Mouse (Mus musculus): ENCODE data around the gene Bap1.

Bap1 gene

DNA sequence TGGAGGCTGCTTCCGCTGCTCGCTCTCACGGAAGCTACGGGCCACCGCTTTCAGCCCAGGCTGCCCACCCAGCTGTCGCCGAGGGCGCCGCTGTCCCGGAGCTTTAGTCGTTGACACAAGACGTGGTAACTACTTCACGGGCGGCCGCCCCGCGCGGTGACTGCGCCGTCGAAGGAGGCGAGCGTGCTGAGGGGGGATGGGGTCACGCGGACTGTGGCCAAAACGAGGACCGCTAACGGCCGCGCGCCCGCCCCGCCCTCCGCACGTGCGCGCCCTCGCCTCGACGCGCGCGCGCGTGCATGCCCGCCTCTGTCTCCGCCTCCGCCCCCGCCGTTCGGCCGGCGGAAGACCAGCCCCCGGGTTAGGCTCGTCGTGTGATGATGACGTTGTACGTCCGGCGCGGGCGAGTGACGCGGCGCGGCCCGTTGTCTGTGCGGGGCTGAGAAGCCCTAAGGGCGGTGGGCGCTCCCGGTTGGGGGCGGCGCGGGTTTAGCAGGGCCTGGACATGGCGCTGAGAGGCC, at the start of gene Bap1, which contains the start of gene Phf7:
Bap1 (plus strand) TSS at position 367 of the 521 bp plus-strand sequence.
Phf7 (minus strand) TSS at position 234 of the 521 bp plus-strand sequence.
- DNase-seq (ENCODE audit: low spot score) = peak; percentile 99

DNA sequence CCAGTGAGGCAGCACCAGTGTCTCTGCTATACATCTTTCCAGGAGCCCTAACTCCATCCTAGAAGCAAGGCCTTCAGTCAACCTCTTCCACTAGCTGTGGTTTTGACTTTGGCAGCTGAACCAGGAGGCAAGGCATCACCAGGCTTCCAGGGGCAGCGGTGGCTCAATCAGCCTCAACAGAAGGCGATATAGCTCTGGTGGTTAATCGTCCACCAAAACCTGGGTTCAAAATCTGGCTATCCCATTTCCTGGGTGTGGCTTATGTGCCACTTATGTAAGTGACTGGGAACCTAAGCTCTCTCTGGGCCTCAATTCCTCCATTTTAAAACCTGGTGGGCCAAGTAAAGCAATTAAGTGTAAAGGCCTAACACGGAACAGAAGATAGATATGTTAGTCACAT, 46.4 kb upstream of the Bap1 start:
- DNase-seq (ENCODE audit: low spot score) = no peak

DNA sequence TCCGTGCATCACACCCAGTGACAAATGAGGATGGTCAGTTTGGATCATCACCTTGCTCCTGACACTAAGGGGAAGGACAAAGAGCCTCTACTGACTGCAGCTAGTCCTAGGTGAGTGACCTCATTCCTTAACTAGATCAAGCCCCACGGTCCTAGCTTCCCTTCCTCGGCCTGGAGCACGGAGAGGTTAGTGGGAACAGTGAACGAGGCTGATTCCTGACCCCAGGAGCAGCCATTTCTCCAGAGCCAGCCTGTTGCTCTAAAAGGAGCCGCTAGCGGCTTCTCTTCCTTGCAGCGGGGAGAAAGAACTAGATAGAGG, 46.0 kb upstream of the Bap1 start:
- no peak for DNase-seq (ENCODE audit: low spot score)

DNA sequence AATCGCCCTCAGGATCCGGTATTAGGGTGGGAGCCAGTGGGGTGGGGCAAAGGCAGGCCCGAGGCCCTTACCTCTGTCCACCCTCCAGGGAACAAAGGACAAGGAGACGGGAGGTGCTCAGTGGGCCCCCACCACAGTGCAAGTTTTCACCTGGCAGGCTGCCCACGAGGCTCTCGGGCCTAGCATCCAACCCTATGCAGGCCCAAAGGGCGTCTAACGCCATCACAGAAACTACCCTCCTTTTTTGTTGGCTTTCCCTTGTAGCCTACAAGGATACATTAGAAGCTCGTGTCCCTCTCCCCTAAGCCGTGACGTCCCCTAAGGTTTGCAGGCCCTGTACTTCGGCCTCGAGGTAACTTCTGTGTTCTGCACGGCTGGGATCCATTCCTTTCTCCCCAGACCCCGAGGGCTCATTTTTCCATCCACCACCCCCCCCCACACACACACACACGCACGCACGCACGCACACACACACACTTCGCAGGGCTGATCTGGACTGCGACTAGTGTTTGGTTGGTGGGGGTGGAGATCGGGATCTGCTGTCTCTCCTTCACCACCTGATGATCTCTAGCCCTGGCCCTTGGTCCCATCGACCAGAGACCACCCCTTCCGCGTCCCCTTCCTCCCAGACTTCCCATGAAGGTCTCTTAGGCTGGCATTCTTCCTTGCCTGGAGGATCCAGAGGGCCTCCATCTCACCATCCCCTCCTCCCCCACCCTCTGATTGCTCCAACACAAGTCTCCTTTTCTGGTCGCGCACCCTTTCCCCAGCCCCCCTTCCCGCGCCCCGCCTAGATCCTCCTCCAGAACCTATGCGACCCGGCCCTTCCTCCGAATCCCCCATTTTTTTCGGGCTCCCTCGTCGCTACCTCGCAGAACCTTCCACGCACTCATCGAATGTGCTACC, 45.4 kb upstream of the Bap1 start:
- DNase-seq (ENCODE audit: low spot score) = peak; percentile 37

DNA sequence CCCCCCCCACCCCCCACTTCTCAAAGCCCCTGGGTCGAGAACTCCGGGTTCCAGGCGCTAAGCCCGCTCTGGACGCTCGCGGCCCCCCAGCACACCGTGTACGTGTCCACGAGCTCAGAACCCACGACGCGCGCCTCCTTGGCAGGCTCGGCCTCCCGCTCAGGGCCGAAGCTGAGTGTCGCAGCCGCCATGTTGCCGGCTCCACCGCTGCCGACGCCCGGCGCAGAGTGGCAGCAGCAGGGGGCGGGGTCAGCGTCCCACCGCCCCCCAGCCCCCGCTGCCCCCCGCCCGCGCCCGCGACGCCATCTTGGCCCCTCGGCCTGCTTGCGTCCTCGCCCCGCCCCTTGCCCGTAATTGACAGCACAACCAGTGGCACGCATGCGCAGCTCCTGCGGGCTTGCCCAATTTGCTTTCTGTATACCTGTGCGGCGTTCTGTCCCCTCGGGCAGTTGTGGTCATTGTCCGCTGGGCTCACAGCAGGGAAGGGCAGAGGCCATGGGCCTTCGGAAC, 44.7 kb upstream of the Bap1 start:
- DNase-seq (ENCODE audit: low spot score) = peak; percentile 92

DNA sequence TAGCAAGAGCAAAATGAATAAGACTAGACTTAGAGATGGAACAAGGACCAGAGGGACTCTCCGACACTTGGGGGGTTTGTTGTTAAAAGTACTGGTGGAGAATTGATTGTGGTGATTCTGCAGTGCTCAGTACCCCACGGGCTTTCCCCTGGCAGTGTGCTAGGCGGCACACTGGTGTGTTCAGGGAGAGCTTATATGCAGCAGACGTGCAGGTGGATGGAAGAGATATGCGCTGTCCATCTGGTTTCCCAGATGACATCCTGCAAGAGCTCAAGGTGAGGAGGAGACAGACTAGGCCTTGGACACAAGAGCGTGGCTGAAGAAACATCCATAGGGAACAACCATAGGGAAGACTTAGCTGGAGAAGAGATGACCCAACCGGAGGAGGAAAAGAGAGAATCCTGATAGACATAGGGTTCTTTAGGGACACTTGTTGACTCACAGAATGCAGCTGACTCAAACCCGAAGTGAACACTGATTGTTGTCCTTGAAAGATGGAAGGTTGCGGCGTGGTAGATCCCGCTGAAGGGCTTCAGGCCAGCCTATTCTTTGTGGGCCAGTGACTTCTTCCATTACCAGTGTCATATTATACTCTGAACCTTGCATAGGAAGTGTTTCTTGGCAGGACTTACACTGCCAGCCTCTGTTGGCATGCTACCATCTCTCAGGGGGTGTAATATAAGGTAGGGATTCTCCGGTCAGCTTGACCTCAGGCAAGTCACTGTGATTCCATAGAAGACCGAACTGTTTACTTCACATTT, 44.0 kb upstream of the Bap1 start:
- no peak for DNase-seq (ENCODE audit: low spot score)

DNA sequence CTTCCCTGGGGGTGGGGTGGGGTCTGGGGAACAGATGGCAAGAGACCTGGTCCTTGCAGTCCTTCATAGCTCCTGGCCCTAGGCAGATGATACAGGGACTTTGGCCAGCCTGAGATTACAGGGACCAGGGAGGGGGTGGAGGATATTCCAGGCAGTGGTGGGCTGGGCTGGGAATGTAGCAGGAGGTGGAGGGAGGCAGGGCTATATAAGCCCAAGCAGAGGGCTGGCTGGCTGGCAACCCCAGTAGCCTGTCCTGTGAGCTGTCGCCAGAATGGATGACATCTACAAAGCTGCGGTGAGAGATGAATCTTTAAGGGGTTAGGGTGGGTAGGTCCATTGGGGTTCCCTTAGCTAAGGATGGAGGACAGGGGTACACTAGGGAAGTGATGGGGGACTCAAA, 43.2 kb upstream of the Bap1 start, which contains the start of gene Tnnc1:
Tnnc1 (plus strand) TSS at position 229 of the 400 bp plus-strand sequence.
- no peak for DNase-seq (ENCODE audit: low spot score)

DNA sequence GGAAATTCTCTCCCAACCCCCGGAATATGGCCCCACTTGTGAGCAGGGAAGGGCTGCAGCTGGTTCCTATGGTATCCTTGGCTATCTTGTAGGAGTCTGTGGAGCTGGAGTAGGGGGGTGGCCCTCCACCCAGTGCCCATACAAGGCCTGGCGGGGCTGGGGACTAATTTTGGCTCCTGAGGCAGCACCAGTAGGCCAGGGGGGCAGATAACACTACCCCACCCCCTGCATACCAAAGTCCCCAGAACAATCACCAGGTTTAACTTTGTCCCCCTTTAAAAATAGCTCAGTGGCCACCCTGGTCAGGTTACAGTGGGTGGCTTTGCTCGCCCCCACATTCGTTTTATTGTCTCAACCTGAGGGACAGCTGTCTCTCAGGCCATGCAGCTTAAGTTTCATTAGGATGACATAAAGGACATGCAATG, 42.1 kb upstream of the Bap1 start:
- no peak for DNase-seq (ENCODE audit: low spot score)

DNA sequence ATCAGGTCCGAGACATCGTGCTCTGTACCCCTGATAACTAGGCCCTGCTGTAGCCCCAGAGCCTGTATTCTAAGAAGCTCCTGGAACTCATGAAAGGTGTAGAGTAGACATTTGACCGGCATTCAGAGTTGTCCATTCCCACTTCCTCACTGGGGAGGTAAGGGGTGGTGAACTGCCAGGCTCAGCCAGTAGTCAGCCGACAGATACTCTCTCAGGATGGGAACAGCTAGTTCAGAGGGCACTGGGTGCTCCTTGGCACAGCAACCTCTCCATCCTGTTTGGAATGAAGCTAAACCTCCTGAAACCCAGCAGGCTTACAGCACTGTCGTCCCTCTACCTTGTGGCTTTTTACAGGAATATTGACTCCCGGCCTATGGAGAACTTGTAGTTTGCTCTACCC, 39.4 kb upstream of the Bap1 start:
- DNase-seq (ENCODE audit: low spot score) = no peak

DNA sequence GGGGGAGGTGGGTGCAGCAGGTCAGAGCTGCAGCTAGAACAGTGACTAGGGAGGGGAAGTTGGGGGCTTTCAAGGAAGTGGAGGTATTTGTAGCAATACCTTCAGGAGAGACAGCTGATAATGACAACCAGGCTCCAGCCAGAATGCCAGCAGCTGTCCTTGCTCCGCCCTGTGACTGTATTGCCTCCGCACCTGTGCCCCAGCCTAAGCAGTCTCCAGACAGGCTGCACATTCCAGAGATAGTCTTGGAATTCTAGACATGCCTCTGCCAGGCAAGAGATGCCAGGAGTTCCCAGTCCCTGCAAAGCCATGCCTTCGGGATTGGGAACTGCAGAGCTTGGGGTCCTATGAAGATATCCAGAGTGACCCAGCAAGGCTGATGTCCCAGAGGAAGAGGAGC, 38.8 kb upstream of the Bap1 start:
- DNase-seq (ENCODE audit: low spot score) = no peak

DNA sequence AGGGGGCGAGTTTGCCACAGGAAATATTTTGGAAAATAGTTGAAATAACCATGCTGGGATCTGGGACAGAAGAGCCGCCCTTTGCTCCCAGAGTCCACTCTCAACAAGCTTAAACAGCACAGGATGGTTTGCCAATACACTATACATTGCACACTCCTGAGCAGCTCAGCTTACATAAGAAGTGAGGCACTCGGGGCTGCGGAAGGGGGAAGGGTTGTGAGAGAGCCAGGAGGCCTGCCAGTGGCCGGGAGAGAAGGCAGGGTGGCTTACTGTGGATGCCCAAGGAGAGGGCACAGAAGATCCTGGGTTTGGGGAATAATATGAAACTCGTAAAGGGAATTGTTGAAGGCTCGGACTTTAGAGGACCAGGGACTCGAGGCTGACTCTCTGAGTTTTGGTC, 37.4 kb upstream of the Bap1 start:
- DNase-seq (ENCODE audit: low spot score) = no peak

DNA sequence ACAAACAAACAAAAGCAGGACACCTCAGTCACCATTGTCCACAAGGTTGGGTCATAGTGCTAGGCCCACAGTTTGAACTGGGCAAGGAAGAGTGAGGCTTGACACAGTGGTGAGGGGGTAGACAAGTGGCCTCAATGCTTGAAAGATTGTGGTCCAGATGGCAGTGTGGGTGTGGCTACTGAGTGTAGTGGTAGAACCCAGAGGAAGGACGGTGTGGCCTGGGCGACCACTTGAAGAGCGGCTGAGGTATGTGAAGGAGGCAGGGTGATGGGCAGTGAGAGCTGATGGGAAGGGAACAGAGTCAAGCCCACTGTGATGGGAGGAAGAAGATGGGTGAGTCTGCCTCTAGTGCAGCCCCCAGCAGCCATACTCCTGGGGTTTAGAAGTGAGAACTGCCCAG, 36.6 kb upstream of the Bap1 start:
- no peak for DNase-seq (ENCODE audit: low spot score)

DNA sequence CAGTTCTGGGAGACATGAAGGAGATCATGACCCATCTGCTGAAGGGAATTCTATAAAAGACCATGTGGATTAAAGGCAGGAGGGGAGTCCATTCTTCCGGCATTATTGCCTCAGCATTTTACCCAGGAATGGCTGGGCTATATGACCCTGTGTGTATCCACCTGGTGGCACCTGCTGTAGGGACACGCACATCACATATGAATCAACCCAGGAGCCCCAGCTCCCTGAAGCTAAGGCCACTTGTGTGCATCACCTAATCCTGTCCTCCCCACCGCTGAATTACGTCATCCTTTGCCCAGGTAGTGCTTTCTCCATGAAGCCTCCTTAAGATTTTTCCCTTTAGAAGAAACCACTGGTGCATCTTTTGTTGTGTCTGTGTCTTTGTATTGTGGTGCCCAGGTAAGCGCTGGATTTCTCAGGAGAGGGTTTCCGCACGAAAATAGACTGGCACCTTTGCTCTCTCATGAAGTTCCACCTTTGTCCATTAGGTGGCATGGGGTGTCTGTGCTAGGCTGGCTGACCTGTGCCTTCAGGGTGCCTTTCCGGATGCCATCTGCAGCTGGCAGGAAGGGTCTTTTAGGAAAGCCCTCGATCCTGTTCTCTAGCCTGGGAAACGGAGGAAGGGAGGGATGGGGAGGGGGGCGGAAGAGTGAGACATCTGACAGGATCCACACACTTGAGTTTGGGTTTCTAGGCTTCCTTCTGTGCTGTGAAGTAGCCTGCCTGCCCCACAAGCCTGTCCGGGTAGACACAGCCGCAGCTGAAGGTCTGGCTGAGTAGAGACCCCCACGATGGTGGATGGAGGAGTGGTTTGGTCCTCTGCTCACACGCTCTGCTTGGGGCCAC, 35.9 kb upstream of the Bap1 start:
- peak; percentile 67 for DNase-seq (ENCODE audit: low spot score)

DNA sequence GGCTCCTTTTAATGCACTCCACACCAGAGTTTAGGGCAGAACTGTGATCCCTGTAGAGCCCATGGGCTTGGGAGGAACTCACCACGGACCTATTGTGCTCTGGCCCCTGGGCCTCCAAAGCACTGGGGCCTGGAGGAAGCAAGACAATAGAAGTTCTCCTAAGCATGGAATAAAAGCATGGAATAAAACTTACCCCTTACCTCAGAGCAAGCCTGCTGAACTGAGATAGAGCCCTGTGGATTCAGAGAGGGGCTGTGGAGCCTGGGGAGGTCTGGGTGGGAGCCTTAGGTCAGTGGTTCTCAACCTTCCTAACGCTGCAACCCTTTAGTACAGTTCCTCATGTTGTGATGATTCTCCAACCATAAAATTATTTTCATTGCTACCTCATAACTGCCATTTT, 34.4 kb upstream of the Bap1 start, which contains the start of gene Nisch:
Nisch (minus strand) TSS at position 101 of the 400 bp plus-strand sequence.
- DNase-seq (ENCODE audit: low spot score) = no peak

DNA sequence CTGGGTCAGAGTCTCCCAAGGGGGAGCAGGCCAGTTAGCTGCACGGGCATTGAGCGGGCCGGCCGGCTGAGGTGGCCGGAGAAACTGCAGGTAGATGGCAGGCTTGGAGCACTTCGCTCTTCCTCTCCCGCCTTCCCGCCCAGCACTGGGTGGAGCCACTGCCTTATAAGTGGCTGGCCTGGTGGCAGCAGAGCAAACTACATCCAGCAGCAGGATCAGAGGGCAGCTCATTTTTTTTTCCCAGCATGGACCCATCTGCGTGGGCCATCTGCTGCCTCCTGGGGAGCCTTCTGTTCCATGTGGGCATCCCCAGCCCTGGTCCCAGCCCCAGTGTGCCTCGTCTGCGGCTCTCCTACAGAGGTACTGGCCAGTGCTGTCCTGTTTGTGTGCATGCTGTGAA, 33.6 kb upstream of the Bap1 start, which contains the start of gene Sema3g:
Sema3g (plus strand) TSS at position 195 of the 400 bp plus-strand sequence.
- DNase-seq (ENCODE audit: low spot score) = peak; percentile 61

DNA sequence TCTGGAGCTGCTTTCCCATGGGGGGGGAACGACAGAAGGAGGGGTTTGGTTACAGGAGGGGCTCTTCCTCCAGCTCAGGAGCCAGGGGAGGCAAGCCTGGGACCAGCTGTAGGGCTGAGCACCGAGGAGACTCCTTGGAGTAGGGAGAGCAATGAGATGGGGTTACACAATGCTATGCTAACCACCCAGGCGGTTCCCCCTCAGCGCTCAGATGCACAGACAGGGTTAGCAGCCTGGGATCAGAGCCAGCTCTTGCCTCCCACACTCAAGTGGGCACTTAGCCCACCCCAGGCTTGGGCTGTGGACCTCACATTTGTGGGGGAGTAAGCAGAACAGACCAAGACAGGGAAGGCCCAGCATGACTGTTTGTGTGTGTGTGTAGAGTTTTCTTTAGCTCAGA, 24.3 kb upstream of the Bap1 start:
- DNase-seq (ENCODE audit: low spot score) = peak; percentile 85

DNA sequence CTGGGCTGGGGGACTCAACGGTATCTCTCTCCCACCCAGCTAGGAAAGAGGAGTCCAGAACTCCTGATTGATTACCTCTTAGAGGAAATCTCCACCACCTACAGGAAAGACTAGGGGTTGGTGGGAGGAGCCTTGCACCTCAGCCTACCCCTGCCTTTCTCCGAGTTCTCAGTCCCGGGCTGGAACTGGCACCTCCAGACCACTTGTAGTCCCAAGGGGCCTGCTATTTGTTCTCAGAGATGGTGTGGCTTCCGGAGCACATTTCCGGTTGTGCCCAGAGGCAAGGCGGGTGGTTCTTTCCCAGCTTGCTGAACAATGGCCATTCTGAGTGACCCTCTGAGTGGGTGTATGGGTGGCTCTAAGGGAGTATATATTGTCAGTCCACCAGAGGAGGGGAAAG, 23.0 kb upstream of the Bap1 start:
- DNase-seq (ENCODE audit: low spot score) = no peak

DNA sequence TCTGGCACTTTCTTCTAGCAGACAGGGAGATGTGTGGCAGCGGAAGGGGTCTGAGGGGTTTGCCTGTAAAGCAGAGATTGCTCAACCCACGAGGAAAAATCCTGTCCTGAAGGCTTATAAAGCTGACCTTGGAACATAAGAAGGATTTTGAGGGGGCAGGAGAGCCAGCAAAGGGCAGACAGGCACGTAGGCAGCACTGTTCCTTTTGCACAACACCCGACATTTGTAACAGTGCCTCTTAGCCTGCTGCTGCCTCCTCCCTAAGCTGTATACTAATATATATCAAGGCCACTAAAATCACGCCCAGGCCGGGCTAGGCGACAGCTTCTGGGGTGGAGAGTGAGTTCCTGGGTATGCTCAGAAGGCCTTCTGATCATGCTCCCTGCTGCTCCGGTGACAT, 20.8 kb upstream of the Bap1 start:
- no peak for DNase-seq (ENCODE audit: low spot score)

DNA sequence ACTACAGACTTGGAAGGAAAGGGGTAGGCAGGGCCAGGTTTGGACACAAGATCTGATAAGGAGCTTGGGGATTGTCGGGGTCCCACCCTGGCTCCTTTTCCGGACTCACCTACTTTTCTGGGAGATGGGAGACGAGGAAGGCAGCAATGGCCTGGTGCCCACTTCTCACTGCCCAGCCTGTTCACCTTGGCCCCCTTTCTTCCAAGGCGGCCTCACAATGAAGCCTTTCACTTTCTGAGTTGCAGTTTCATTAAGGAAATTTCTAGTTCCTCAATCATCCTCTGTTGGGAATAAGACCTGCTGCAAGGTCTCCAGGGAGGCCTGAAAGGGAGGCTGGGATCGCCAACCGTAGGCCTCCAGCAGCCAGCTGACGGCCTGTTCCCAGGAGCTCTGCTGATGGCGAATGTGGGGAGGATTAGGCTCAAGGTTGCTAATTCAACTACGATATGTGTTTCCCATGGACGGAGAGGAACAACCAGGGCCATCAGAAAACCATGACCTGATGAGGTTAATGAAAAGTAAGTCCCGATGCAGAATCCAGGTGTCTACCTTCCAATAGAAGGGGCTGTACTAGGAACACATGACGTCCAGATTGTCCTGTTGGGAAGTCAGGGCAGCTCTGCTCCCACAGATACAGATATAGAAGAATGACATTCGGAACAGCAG, 18.7 kb upstream of the Bap1 start:
- DNase-seq (ENCODE audit: low spot score) = no peak

DNA sequence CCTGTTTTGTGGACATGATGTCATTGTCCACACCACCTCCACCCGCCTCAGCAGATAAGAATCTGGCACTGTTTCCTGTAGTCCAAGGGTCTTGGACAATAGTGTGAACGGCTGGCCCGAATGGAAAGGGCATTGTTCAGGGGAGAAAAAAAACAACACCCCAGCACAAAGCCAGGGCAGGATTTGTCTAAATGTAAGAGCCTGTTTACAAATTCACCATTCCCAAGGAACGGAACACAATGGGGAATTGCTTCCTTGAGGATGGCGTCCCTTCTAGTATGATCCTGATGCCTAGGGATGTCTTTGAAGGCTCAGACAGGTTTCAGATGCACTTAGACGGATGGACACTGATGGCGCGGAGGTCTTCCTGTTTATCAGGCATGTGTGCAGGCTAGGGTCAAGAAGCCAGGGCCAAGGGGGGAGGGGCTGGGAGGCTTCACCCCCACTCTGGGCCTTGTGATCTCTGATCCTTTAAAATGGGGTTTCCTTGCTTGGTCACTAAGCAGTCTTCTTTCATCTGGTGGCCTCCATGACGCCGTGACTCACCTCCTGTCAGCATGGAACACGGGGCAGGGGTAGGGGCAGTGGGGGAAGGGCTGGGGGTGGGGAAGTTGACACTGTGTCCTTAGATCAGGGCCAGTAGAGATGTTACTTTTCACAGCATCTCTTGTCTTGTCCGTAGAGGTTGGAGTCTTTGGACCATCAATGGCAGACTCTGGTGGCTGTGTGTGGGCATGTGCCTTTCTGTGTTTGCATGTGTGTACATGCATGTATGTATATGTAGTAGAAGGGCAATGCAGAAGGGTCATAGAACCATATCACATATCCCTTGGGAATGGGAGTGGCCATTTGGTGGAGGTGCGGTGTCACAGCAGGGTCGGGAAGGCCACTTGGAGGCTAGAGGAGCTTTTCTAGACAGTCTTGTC, 17.9 kb upstream of the Bap1 start:
- DNase-seq (ENCODE audit: low spot score) = no peak

Data from ovary, postnatal 14 days (tissue).